ENCODE assay signal across 32 mouse cellular contexts in genomic region chr17:71683281-71683680, GRCm38 (mm10). TPM values are rescaled to one million over a fixed set of nuclear protein-coding genes. Genes with fewer than 3 reads are reported as not detected.
"Had no signal": no experiment of that assay in that cellular context is flagged by ENCODE, and none has a peak within 500 bp of the region (broad histone marks: within the 10 kb centered on the region; RNA-seq: fewer than 3 reads in every experiment).

No protein-coding gene starts in this region.

- H3K27me3 ChIP-seq: limb, embryonic 12.5 days; limb, embryonic 13.5 days; limb, embryonic 15.5 days; liver, embryonic 13.5 days; liver, embryonic 15.5 days; lung, embryonic 15.5 days; midbrain, embryonic 13.5 days; midbrain, embryonic 15.5 days had no signal

- H3K4me2 ChIP-seq: limb, embryonic 12.5 days; limb, embryonic 13.5 days; limb, embryonic 15.5 days; liver, embryonic 11.5 days; liver, embryonic 12.5 days; liver, embryonic 13.5 days; liver, embryonic 15.5 days; lung, embryonic 14.5 days; lung, embryonic 15.5 days; midbrain, embryonic 11.5 days; midbrain, embryonic 12.5 days; midbrain, embryonic 13.5 days; midbrain, embryonic 15.5 days had no signal

- H3K36me3 ChIP-seq: limb, embryonic 10.5 days; limb, embryonic 12.5 days; limb, embryonic 13.5 days; limb, embryonic 15.5 days; liver, embryonic 12.5 days; liver, embryonic 13.5 days; liver, embryonic 15.5 days; lung, embryonic 15.5 days; midbrain, embryonic 10.5 days; midbrain, embryonic 12.5 days; midbrain, embryonic 13.5 days; midbrain, embryonic 15.5 days had no signal

- DNase-seq: left cerebral cortex, postnatal 4 days; liver; liver, embryonic 13.5 days; lung, adult 2 months; lung, embryonic 14.5 days; lung, postnatal 14 days; midbrain, embryonic 14.5 days had no signal

- ATAC-seq: liver, embryonic 12.5 days; midbrain, embryonic 13.5 days; midbrain, embryonic 15.5 days; midbrain, embryonic 16.5 days had no signal

- H3K9ac ChIP-seq: limb, embryonic 12.5 days; limb, embryonic 13.5 days; limb, embryonic 15.5 days; liver, embryonic 12.5 days; liver, embryonic 13.5 days; liver, embryonic 14.5 days; liver, embryonic 15.5 days; lung, embryonic 14.5 days; lung, embryonic 15.5 days; midbrain, embryonic 12.5 days; midbrain, embryonic 13.5 days; midbrain, embryonic 15.5 days had no signal

- H3K4me1 ChIP-seq: limb, embryonic 10.5 days; liver, embryonic 12.5 days; liver, embryonic 15.5 days; midbrain, embryonic 15.5 days had no signal

- H3K27ac ChIP-seq: left cerebral cortex, adult 2 months; limb, embryonic 10.5 days; limb, embryonic 12.5 days; limb, embryonic 13.5 days; liver, embryonic 12.5 days; liver, embryonic 13.5 days; liver, embryonic 14.5 days; liver, embryonic 15.5 days; lung, embryonic 15.5 days; macrophage; midbrain, embryonic 10.5 days; midbrain, embryonic 12.5 days; midbrain, embryonic 13.5 days; midbrain, embryonic 15.5 days had no signal

- H3K9me3 ChIP-seq: limb, embryonic 10.5 days; limb, embryonic 12.5 days; limb, embryonic 13.5 days; limb, embryonic 15.5 days; liver, embryonic 12.5 days; liver, embryonic 13.5 days; liver, embryonic 15.5 days; lung, embryonic 15.5 days; megakaryocyte, embryonic 14.5 days; midbrain, embryonic 10.5 days; midbrain, embryonic 12.5 days; midbrain, embryonic 13.5 days; midbrain, embryonic 15.5 days had no signal

- H3K4me3 ChIP-seq: left cerebral cortex, adult 2 months; limb, embryonic 10.5 days; limb, embryonic 12.5 days; limb, embryonic 13.5 days; limb, embryonic 15.5 days; liver, embryonic 12.5 days; liver, embryonic 13.5 days; liver, embryonic 15.5 days; lung, embryonic 15.5 days; megakaryocyte, embryonic 14.5 days; midbrain, embryonic 10.5 days; midbrain, embryonic 12.5 days; midbrain, embryonic 13.5 days; midbrain, embryonic 15.5 days; myocyte had no signal

RNA-seq across cellular contexts. Expression of gene Togaram2, which starts 10.2 kb away (rescaled TPM):
- total RNA-seq: megakaryocyte progenitor cell, adult 5-6 weeks; megakaryocyte, adult 5-6 weeks; monocyte, adult 5-6 weeks had no signal
- polyA plus RNA-seq: limb, embryonic 10.5 days; limb, embryonic 11.5 days; limb, embryonic 12.5 days; liver, embryonic 11.5 days; liver, embryonic 13.5 days; liver, embryonic 15.5 days; liver, embryonic 16.5 days; macrophage; midbrain, embryonic 10.5 days; midbrain, embryonic 11.5 days; neural tube, embryonic 11.5 days had no signal
